Mouse (Mus musculus) retina, adult 2 months (tissue): ENCODE measurements at regions not wholly inside any gene's neighbourhood (a gene's known extent, or its start where the extent isn't known, plus 50 kb on each side); places are given as distances from the start of the nearest gene placed in this dataset.

Source experiments
- DNase-seq: peaks from one replicate; pipeline ENCODE4 v3.0.0-alpha.2; 2012; ENCODE audit warnings: low read depth, low spot score

- DNase-seq, result no peak
These were observed 65.8 kb upstream of the Atp11b start for GRCm38 (mm10) chr3:35688111-35688510.

DNA sequence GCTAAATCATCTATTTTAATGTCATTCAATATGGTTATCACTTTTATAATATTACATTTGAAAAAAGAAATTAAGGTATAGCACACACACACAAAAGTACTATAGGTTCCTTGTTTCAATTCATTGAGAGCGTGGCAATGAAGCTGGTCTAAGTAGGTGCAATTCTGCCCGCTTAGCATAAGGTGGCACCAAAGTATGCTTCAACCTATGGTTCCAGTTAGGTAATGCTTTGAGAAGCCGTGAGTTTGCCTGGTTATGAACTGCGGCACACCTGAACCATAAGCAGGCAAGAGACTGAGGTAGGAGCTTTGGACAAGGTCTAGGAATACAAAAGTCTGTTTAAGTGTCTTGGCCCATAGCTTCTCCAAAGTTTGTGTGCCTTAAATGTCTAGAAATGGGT is 65.1 kb upstream of the Atp11b start:
- DNase-seq, result peak; percentile 55

GRCm38 (mm10) chr3:35693039-35693438 is 60.9 kb upstream of the Atp11b start:
- DNase-seq, result peak; percentile 61

DNA sequence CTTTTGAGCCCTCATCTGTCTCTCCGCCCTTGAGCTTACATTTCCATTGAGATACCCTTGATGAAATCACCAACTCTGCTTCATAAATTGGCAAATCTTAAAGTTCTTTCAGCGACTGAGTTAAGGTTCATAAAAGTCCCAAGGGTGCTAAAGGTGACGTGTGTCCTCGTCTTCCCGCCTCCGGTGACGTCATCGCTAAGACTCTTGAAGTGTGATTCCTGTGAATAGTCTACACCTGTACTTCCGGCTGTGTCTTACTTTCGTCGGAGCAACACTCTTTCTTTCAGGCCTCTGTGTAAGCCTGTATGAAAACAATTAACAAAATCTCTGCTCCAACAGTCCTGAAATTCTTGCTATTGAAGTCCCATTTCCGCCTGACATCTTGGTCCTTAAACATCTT is 60.4 kb upstream of the Atp11b start:
- DNase-seq, result no peak

GRCm38 (mm10) chr3:35694241-35694640 is 59.7 kb upstream of the Atp11b start:
- no peak for DNase-seq

GRCm38 (mm10) chr3:35695859-35696258 is 58.0 kb upstream of the Atp11b start:
- no peak for DNase-seq

DNA sequence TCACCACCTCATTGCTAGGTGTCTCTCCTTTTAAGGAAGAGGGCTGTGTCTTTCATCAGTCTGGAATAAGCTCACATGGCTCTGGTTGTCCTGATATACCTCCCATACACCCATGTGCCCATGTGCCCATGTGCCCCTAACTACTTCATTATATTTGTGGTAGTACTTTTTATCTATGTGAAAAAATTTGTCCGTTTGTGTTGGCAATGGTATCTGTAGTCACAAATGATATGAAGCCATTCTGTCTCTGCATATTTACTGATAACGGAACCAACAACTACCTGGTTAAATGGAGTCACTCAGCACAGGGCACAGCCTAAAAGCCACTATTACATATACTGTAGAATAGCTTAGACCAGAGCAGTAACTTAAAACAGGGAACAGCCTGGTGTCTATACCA is 54.6 kb upstream of the Atp11b start:
- DNase-seq, result no peak

GRCm38 (mm10) chr3:35699979-35700378 is 53.9 kb upstream of the Atp11b start:
- no peak for DNase-seq

GRCm38 (mm10) chr3:35703528-35704327 is 50.2 kb upstream of the Atp11b start:
- no peak for DNase-seq
